Mouse (Mus musculus): ENCODE measurements at regions not wholly inside any gene's neighbourhood (a gene's known extent, or its start where the extent isn't known, plus 50 kb on each side); places are given as distances from the start of the nearest gene placed in this dataset.

- no peak for TF ChIP-seq KAT2A (conservative IDR thresholded peaks at IDR 0.05; ENCODE audit: low read depth, low read length)
- TF ChIP-seq CTCF (IDR thresholded peaks at IDR 0.05 in 2 of 3, conservative IDR thresholded peaks at IDR 0.05 in 1 of 3; ENCODE audit: control insufficient read depth in 1 of 3, insufficient read depth in 1 of 3, low read depth in 2 of 3, low read length in 3 of 3, poor library complexity in 1 of 3, severe bottlenecking in 1 of 3), result no peak
- no peak for TF ChIP-seq MAX (IDR thresholded peaks at IDR 0.05; ENCODE audit: low read length)
- TF ChIP-seq SIN3A (IDR thresholded peaks at IDR 0.05; ENCODE audit: low read length), result no peak
- TF ChIP-seq POLR2A (IDR thresholded peaks at IDR 0.05; ENCODE audit: control insufficient read depth in 1 of 2, insufficient read depth in 1 of 2, low read depth in 1 of 2, low read length in 2 of 2, poor library complexity in 1 of 2), result no peak
- TF ChIP-seq TBP (IDR thresholded peaks at IDR 0.05; ENCODE audit: low read depth, low read length), result no peak
- no peak for TF ChIP-seq GABPA (IDR thresholded peaks at IDR 0.05; ENCODE audit: low read depth, low read length)
- no peak for TF ChIP-seq ZMIZ1 (IDR thresholded peaks at IDR 0.05; ENCODE audit: low read depth, low read length)
- no peak for TF ChIP-seq MXI1 (IDR thresholded peaks at IDR 0.05; ENCODE audit: low read depth, low read length)
- TF ChIP-seq MAFK (IDR thresholded peaks at IDR 0.05; ENCODE audit: borderline replicate concordance, low read depth, low read length), result no peak
- no peak for TF ChIP-seq USF1 (IDR thresholded peaks at IDR 0.05; ENCODE audit: low read depth, low read length)
Observed at GRCm38 (mm10) chr8:18506158-18507022, 471.7 kb downstream of the Defb40 start.
